Mouse (Mus musculus): Measurements from ENCODE around the gene Gcc2.

- TF ChIP-seq CTCF (IDR thresholded peaks at IDR 0.05; ENCODE audit: borderline replicate concordance, insufficient read depth, low read depth, low read length) (no peak), POLR2A (IDR thresholded peaks at IDR 0.05; ENCODE audit: borderline replicate concordance, insufficient read depth, low read length) (no peak)
Measured at GRCm38 (mm10) chr10:58326271-58326670, 71.0 kb downstream of the Gcc2 start.

Data from cerebellum, adult 2 months (tissue).